Mouse (Mus musculus) spleen, adult 18-20 months (tissue): ENCODE measurements around the gene Thnsl2.

Experiments used
- DNase-seq, 2 experiments: peaks; one replicate each; pipeline ENCODE4 v3.0.0; 2022; ENCODE audit warnings: mixed read lengths in 2 of 2

The Thnsl2 gene

GRCm38 (mm10) chr6:71131038-71131437 is 13.2 kb downstream of the Thnsl2 start:
- no peak for DNase-seq

- no peak for DNase-seq
These were observed 14.0 kb downstream of the Thnsl2 start for GRCm38 (mm10) chr6:71130269-71130668.

GRCm38 (mm10) chr6:71129071-71129470 is 15.2 kb downstream of the Thnsl2 start:
- no peak for DNase-seq

GRCm38 (mm10) chr6:71126290-71126689 is 17.9 kb downstream of the Thnsl2 start:
- no peak for DNase-seq

GRCm38 (mm10) chr6:71125043-71125893 is 19.0 kb downstream of the Thnsl2 start:
- DNase-seq = peak; percentile 12 to 58

- no peak for DNase-seq
These were observed 24.5 kb downstream of the Thnsl2 start for GRCm38 (mm10) chr6:71119577-71120254.

- no peak for DNase-seq
These were observed 32.7 kb downstream of the Thnsl2 start for GRCm38 (mm10) chr6:71111419-71112113.

- DNase-seq = no peak
These were observed 37.9 kb downstream of the Thnsl2 start for GRCm38 (mm10) chr6:71106170-71106945.

- DNase-seq = no peak
These were observed 48.1 kb downstream of the Thnsl2 start for GRCm38 (mm10) chr6:71096126-71096525.

- no peak for DNase-seq
These were observed 49.5 kb downstream of the Thnsl2 start for GRCm38 (mm10) chr6:71094693-71095092.

GRCm38 (mm10) chr6:71093686-71094085 is 50.6 kb downstream of the Thnsl2 start:
- DNase-seq = no peak

- no peak for DNase-seq
These were observed 53.8 kb downstream of the Thnsl2 start for GRCm38 (mm10) chr6:71090475-71090874.

GRCm38 (mm10) chr6:71089735-71090134 is 54.5 kb downstream of the Thnsl2 start:
- no peak for DNase-seq

- DNase-seq = no peak
These were observed 55.2 kb downstream of the Thnsl2 start for GRCm38 (mm10) chr6:71088992-71089391.

- DNase-seq = no peak
These were observed 60.8 kb downstream of the Thnsl2 start for GRCm38 (mm10) chr6:71083441-71083840.

GRCm38 (mm10) chr6:71082084-71082483 is 62.2 kb downstream of the Thnsl2 start:
- no peak for DNase-seq

- no peak for DNase-seq
These were observed 63.0 kb downstream of the Thnsl2 start for GRCm38 (mm10) chr6:71081230-71081629.
